Mouse (Mus musculus): ENCODE measurements at regions not wholly inside any gene's neighbourhood (a gene's known extent, or its start where the extent isn't known, plus 50 kb on each side); places are given as distances from the start of the nearest gene placed in this dataset.
A peak's percentile ranks its signal among the peaks of the same experiment; 100 is the strongest.

DNA sequence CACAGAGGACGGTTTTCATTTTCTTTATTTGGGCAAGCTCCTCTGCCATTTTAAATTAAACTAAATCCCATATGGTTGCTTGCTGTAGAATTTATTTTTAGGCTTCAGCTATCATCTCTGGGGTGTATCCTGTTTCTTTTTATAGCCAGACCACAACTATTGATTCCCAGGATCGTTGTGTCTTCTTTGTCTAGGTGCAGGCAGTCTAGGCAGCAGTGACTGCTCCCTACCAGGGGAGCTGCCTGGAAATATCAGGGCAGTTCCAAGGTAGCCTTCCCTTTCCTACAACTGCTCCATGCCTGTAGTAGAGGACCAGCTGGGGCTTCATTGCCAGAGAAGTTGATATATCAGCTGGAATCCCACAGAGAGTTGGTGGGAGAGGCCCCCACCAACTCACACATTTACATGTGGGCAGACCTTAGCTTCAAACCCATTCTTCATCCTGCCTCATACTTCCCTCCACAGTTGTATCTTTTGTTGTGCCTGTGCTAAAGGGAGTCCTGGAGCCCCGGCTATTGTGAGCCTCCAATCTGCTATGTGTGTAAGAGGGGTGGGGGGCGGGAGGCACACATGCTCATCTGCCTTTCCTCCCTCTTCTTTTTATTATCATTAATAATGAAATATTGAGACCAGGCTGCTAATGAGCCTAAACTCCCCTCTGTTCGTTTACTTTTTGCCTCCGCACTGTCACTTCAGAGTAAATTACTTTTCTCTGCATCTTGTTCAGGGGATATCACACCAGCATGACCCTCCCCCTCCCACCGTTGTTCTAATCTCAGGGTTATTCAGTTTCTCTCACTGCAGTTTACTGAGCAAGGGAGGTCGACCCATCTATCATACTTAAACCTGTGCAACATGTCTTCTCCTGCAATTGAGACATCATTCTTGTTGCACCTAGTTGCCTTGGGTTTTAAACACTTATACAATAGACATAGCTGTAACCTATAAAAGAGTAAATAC is 576.3 kb upstream of the Plxna2 start:
- H3K4me2 ChIP-seq (ENCODE audit: low read depth, low read length, severe bottlenecking) = no peak overlapping the region
- H3K27ac ChIP-seq (ENCODE audit: low read depth, low read length) = no peak overlapping the region
- H3K9ac ChIP-seq (ENCODE audit: low read length) = no peak overlapping the region
- DNase-seq (ENCODE audit: low spot score) = no peak
- H3K9me3 ChIP-seq (ENCODE audit: control insufficient read depth, low read length) = no peaks in the 10 kb centered on the region
- no peak overlapping the region for H3K4me3 ChIP-seq (ENCODE audit: low read depth, low read length)
- no peaks in the 10 kb centered on the region for H3K27me3 ChIP-seq (ENCODE audit: control insufficient read depth, insufficient read depth, low read length)
- peak; percentile 51; the same call in 1 of the 2 replicates for ATAC-seq (replicated peaks; ENCODE audit: low FRiP score)
- 58% methylated on average over 8 of the region's 8 CpGs for WGBS
- no peaks in the 10 kb centered on the region for H3K36me3 ChIP-seq (ENCODE audit: control insufficient read depth, insufficient read depth, low read length)
- 0 out of 2 replicates have a peak, but pooled peaks cover 3% of the 10 kb centered on the region for H3K4me1 ChIP-seq (replicated peaks; ENCODE audit: control insufficient read depth, insufficient read depth, low read length)

DNA sequence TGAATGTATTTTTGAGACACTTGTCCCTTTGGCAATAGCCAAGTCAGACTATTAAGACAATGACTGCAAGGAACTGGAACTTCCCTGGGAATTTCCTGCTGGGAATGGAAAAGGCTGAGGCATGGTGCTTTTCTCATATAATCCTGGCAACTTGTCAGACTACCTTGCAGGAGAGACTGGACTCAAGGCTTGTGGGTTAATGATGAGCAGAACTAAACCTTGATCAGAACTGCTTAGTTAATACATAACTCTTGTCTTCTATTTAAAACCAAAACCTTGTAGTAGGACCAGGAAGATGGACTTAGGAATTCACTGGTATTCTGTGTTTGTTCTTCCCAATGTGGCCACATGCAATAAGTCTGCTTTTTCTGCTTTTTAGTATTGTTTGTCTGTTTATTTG is 579.3 kb upstream of the Plxna2 start:
- no peak overlapping the region for H3K4me3 ChIP-seq (ENCODE audit: low read depth, low read length)
- DNase-seq (ENCODE audit: low spot score) (no peak), ATAC-seq (replicated peaks; ENCODE audit: low FRiP score) (no peak)
- no peaks in the 10 kb centered on the region for H3K27me3 ChIP-seq (ENCODE audit: control insufficient read depth, insufficient read depth, low read length)
- H3K27ac ChIP-seq (ENCODE audit: low read depth, low read length) = no peak overlapping the region
- no peaks in the 10 kb centered on the region for H3K36me3 ChIP-seq (ENCODE audit: control insufficient read depth, insufficient read depth, low read length)
- no peak overlapping the region for H3K4me2 ChIP-seq (ENCODE audit: low read depth, low read length, severe bottlenecking)
- no peaks in the 10 kb centered on the region for H3K9me3 ChIP-seq (ENCODE audit: control insufficient read depth, low read length)
- peaks cover 10% of the 10 kb centered on the region; the same call in 1 of the 2 replicates for H3K4me1 ChIP-seq (replicated peaks; ENCODE audit: control insufficient read depth, insufficient read depth, low read length)
- H3K9ac ChIP-seq (ENCODE audit: low read length) = no peak overlapping the region

DNA sequence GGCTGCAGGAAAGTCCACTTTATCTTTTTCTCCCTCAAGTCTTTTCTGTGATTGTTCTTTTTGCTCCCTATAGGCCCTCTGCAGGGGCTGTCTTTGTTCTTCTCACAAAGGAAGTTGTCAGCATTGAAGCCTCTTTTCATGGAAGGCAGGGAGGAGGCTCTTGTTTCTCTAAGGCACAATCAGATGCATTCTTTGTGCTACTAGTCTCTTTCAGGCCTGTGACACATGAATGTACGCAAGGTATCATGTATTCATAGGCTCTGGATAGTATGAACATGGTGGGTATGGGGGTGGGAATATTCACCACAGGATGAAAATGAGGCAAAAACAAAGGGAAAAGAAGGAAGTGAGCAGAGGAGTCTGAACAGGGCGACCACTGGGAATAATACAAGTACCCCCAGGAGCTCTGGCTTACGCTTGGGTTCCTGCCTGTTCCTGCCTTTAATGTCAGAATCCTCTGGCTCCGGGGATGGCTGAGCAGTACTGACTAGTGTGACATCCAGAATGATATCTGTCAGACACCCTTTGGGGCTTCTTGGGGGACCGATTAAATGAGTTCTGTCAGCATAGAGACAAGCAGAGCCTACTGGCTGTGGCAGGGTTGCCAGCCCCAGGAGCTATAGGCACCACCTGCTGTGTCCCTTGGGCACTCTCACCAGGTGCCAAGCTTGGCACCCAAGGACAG is 583.7 kb upstream of the Plxna2 start:
- H3K9me3 ChIP-seq (ENCODE audit: control insufficient read depth, low read length) = no peaks in the 10 kb centered on the region
- WGBS = 10% methylated on average over 5 of the region's 5 CpGs
- H3K9ac ChIP-seq (ENCODE audit: low read length) = no peak overlapping the region
- H3K36me3 ChIP-seq (ENCODE audit: control insufficient read depth, insufficient read depth, low read length) = no peaks in the 10 kb centered on the region
- H3K27me3 ChIP-seq (ENCODE audit: control insufficient read depth, insufficient read depth, low read length) = no peaks in the 10 kb centered on the region
- H3K4me2 ChIP-seq (ENCODE audit: low read depth, low read length, severe bottlenecking) = no peak overlapping the region
- peak; percentile 45 for ATAC-seq (replicated peaks; ENCODE audit: low FRiP score)
- H3K4me1 ChIP-seq (replicated peaks; ENCODE audit: control insufficient read depth, insufficient read depth, low read length) = peaks cover 7% of the 10 kb centered on the region; the same call in 1 of the 2 replicates
- H3K27ac ChIP-seq (ENCODE audit: low read depth, low read length) = no peak overlapping the region
- DNase-seq (ENCODE audit: low spot score) = no peak
- no peak overlapping the region for H3K4me3 ChIP-seq (ENCODE audit: low read depth, low read length)

DNA sequence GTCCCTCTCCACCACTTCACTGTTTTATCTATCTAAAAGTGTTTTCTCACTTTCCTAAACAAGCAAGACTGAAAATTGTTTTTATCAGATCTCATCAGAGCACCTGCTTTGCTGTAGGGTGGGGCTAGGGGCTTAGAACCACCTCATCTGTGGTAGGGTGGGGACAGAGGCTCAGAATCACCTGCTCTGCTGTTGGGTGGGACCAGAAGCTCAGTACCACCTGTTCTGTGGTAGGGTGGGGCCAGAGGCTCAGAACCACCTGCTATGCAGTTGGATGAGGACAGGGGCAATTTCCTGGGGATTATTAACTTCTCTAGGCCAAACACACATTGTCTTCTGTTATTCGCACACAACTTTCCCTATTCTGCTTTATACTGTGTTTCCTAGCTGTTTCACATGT is 585.4 kb upstream of the Plxna2 start:
- H3K9me3 ChIP-seq (ENCODE audit: control insufficient read depth, low read length) = no peaks in the 10 kb centered on the region
- no peak overlapping the region for H3K4me3 ChIP-seq (ENCODE audit: low read depth, low read length)
- H3K36me3 ChIP-seq (ENCODE audit: control insufficient read depth, insufficient read depth, low read length) = no peaks in the 10 kb centered on the region
- DNase-seq (ENCODE audit: low spot score) = no peak
- H3K4me1 ChIP-seq (replicated peaks; ENCODE audit: control insufficient read depth, insufficient read depth, low read length) = peaks cover 7% of the 10 kb centered on the region; the same call in 1 of the 2 replicates
- 96% methylated on average over 1 of the region's 1 CpGs for WGBS
- ATAC-seq (replicated peaks; ENCODE audit: low FRiP score) = no peak
- H3K27me3 ChIP-seq (ENCODE audit: control insufficient read depth, insufficient read depth, low read length) = no peaks in the 10 kb centered on the region
- H3K4me2 ChIP-seq (ENCODE audit: low read depth, low read length, severe bottlenecking) = no peak overlapping the region
- no peak overlapping the region for H3K27ac ChIP-seq (ENCODE audit: low read depth, low read length)
- H3K9ac ChIP-seq (ENCODE audit: low read length) = no peak overlapping the region

DNA sequence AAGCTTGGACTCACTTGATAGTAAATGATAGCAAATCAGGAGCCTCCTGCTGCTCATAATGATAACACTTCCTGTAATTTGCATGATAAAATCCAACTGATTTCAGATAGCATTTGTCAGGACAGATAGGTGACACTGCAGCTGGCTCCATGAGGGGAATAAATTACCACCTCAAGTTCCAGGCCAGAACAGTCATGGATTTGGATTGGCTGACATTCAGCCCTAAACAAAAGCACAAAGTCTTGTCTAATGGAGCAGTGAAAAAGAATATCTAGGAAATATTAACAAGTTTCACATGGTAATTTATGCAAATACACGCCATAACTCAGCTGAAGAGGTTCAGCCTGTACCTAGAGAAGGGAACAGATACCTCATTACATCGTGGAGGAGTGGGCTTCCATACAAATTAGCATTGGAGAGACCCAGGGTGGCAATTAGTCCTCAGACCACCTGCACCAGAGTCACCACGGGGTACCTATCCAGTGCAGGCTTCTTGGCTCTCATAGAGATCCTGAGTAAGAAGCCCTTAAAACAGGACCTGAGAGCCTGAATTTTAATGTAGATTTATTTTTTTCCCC is 587.3 kb upstream of the Plxna2 start:
- no peak overlapping the region for H3K9ac ChIP-seq (ENCODE audit: low read length)
- no peaks in the 10 kb centered on the region for H3K9me3 ChIP-seq (ENCODE audit: control insufficient read depth, low read length)
- peak; percentile 34 for ATAC-seq (replicated peaks; ENCODE audit: low FRiP score)
- DNase-seq (ENCODE audit: low spot score) = no peak
- peaks cover 7% of the 10 kb centered on the region; the same call in 1 of the 2 replicates for H3K4me1 ChIP-seq (replicated peaks; ENCODE audit: control insufficient read depth, insufficient read depth, low read length)
- WGBS = 57% methylated on average over 3 of the region's 3 CpGs
- no peak overlapping the region for H3K27ac ChIP-seq (ENCODE audit: low read depth, low read length)
- no peaks in the 10 kb centered on the region for H3K27me3 ChIP-seq (ENCODE audit: control insufficient read depth, insufficient read depth, low read length)
- H3K36me3 ChIP-seq (ENCODE audit: control insufficient read depth, insufficient read depth, low read length) = no peaks in the 10 kb centered on the region
- no peak overlapping the region for H3K4me2 ChIP-seq (ENCODE audit: low read depth, low read length, severe bottlenecking)
- H3K4me3 ChIP-seq (ENCODE audit: low read depth, low read length) = no peak overlapping the region

DNA sequence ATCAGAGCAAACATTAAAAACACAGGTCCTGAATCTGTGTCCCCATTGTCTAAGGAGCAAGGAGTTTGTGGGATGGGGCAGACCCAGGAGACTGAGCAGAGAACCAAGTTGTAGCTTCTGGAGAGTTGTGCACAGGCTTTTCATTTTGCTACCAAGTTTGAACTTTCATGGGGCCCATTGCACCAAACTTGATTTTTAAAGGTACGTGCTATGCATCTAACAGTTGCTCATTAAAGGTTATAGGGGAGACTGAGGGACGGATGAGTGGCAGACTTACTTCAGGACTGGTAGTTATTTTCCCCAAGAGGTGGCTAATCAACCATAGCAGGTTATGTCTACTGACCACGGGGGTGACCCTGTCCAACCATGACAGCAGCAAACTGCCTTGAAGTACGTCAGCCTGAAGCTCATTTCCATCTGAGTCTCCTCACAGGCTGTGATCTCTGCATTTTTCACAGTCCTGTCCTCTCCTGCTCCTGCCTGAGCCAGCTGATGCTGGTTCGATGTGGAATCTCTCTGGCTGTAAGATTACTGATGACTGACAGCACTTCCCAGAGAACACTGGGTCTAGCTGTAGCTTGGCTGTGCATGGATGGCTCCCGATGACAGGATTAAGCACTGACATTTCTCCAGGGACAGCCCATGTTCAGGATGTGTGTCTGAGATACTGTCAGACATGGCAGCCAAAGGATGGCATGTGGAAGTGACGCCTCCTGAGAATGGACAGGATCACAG is 590.9 kb upstream of the Plxna2 start:
- Histone ChIP-seq H3K4me3 (ENCODE audit: low read depth, low read length) (no peak overlapping the region), H3K4me1 (replicated peaks; ENCODE audit: control insufficient read depth, insufficient read depth, low read length) (no peaks in the 10 kb centered on the region), H3K27me3 (ENCODE audit: control insufficient read depth, insufficient read depth, low read length) (no peaks in the 10 kb centered on the region), H3K9ac (ENCODE audit: low read length) (no peak overlapping the region), H3K9me3 (ENCODE audit: control insufficient read depth, low read length) (no peaks in the 10 kb centered on the region), H3K4me2 (ENCODE audit: low read depth, low read length, severe bottlenecking) (no peak overlapping the region), H3K27ac (ENCODE audit: low read depth, low read length) (no peak overlapping the region), H3K36me3 (ENCODE audit: control insufficient read depth, insufficient read depth, low read length) (no peaks in the 10 kb centered on the region)
- ATAC-seq (replicated peaks; ENCODE audit: low FRiP score) = no peak
- 85% methylated on average over 7 of the region's 7 CpGs for WGBS
- DNase-seq (ENCODE audit: low spot score) = no peak

DNA sequence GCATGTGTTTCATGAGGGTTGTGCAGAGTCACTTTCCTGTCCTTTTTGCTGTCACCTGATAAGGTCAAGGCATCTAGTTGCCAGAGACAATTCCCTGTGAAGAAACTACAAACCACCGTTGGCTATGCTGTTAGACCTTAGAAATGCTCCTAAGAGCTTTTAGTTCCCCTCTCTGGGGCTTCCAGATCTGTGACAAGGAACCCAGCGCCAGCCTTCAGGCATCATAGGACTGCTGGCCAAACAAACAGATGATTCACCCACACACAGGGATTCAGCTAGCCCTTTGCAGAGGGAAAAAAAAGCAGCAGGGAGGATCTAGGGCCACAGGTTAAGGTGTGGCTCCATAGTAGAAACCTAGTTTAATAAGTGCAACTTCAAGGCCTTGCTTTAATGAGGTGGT is 591.8 kb upstream of the Plxna2 start:
- Histone ChIP-seq H3K36me3 (ENCODE audit: control insufficient read depth, insufficient read depth, low read length) (no peaks in the 10 kb centered on the region), H3K4me1 (replicated peaks; ENCODE audit: control insufficient read depth, insufficient read depth, low read length) (no peaks in the 10 kb centered on the region), H3K9ac (ENCODE audit: low read length) (no peak overlapping the region), H3K4me2 (ENCODE audit: low read depth, low read length, severe bottlenecking) (no peak overlapping the region), H3K27me3 (ENCODE audit: control insufficient read depth, insufficient read depth, low read length) (no peaks in the 10 kb centered on the region), H3K9me3 (ENCODE audit: control insufficient read depth, low read length) (no peaks in the 10 kb centered on the region), H3K27ac (ENCODE audit: low read depth, low read length) (no peak overlapping the region), H3K4me3 (ENCODE audit: low read depth, low read length) (no peak overlapping the region)
- no peak for ATAC-seq (replicated peaks; ENCODE audit: low FRiP score)
- no peak for DNase-seq (ENCODE audit: low spot score)
- WGBS = 81% methylated on average over 2 of the region's 2 CpGs

DNA sequence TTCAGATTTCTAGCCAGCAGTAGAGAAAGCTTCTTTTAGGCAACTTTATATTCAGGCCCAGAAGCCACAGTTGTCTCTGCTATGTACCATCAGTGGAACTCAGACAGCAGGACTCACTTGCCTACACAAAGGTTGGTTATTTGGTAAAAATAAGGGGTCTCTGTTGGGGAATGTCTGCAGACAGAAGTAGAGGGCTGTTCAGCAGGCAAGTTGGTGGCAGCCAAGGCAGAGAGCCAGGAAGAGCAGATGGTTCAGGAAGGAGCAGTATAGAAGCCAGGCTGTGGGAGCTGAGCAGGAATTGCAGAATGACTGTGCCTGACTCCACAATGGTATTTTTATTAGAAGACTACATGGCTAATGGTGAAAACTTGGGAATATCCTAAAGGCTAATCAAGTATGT is 598.7 kb upstream of the Plxna2 start:
- Histone ChIP-seq H3K9me3 (ENCODE audit: control insufficient read depth, low read length) (no peaks in the 10 kb centered on the region), H3K27me3 (ENCODE audit: control insufficient read depth, insufficient read depth, low read length) (no peaks in the 10 kb centered on the region), H3K27ac (ENCODE audit: low read depth, low read length) (no peak overlapping the region), H3K4me3 (ENCODE audit: low read depth, low read length) (no peak overlapping the region), H3K36me3 (ENCODE audit: control insufficient read depth, insufficient read depth, low read length) (no peaks in the 10 kb centered on the region), H3K4me2 (ENCODE audit: low read depth, low read length, severe bottlenecking) (no peak overlapping the region), H3K4me1 (replicated peaks; ENCODE audit: control insufficient read depth, insufficient read depth, low read length) (no peaks in the 10 kb centered on the region), H3K9ac (ENCODE audit: low read length) (no peak overlapping the region)
- ATAC-seq (replicated peaks; ENCODE audit: low FRiP score) = no peak
- no peak for DNase-seq (ENCODE audit: low spot score)

Data from forebrain, embryonic 11.5 days (tissue).